26 mouse cellular contexts compared by ENCODE assay signal in genomic region chr2:152700725-152701124, GRCm38 (mm10). TPM values are rescaled to one million over a fixed set of nuclear protein-coding genes. Genes with fewer than 3 reads are reported as not detected.
DNase-seq lines count a peak whose midpoint lies in the region; ATAC-seq and TF ChIP-seq lines count a peak whose summit lies in the region.
"Had no signal": no experiment of that assay in that cellular context is flagged by ENCODE, and none has a peak within 500 bp of the region (broad histone marks: within the 10 kb centered on the region; RNA-seq: fewer than 3 reads in every experiment).

No protein-coding gene starts in this region.

- H3K27ac ChIP-seq in embryonic facial prominence, embryonic 10.5 days (replicated peaks) = no peak overlapping the region
- no peak overlapping the region for H3K27ac ChIP-seq in forebrain, embryonic 15.5 days (replicated peaks)
- H3K27ac ChIP-seq: embryonic facial prominence, embryonic 13.5 days; forebrain, embryonic 12.5 days; gastrocnemius, adult 2 months; hindbrain, embryonic 15.5 days; intestine, embryonic 15.5 days; limb, embryonic 13.5 days; liver, embryonic 13.5 days; midbrain, embryonic 13.5 days; neural tube, embryonic 12.5 days had no signal

- peak overlapping the region; percentile 50 for H3K4me3 ChIP-seq in E14TG2a.4 (replicated peaks; ENCODE audit: low read length)
- no peak overlapping the region for H3K4me3 ChIP-seq in embryonic facial prominence, embryonic 10.5 days
- H3K4me3 ChIP-seq in forebrain, embryonic 15.5 days = no peak overlapping the region
- H3K4me3 ChIP-seq: embryonic facial prominence, embryonic 13.5 days; erythroblast, embryonic 14.5 days; forebrain, embryonic 12.5 days; gastrocnemius, adult 2 months; hindbrain, embryonic 15.5 days; intestine, embryonic 15.5 days; limb, embryonic 13.5 days; liver, embryonic 13.5 days; midbrain, embryonic 13.5 days; neural tube, embryonic 12.5 days had no signal

- TF ChIP-seq CTCF in E14TG2a.4 (conservative IDR thresholded peaks at IDR 0.05; ENCODE audit: low read length) = no peak

- peaks cover 98% of the 10 kb centered on the region for H3K4me1 ChIP-seq in E14TG2a.4 (replicated peaks; ENCODE audit: low read depth, low read length)
- H3K4me1 ChIP-seq in embryonic facial prominence, embryonic 10.5 days = peaks cover 35% of the 10 kb centered on the region
- H3K4me1 ChIP-seq in forebrain, embryonic 15.5 days = peaks cover 7% of the 10 kb centered on the region; the same call in 1 of the 2 replicates

- DNase-seq in cerebellum, adult 11 months = peak; percentile 56
- peak; percentile 61 for DNase-seq in cerebellum, adult 8-10 months
- DNase-seq in cerebellum, postnatal 36 days = peak; percentile 52
- no peak for DNase-seq in embryonic facial prominence, embryonic 10.5 days (ENCODE audit: low spot score)
- no peak for DNase-seq in adrenal gland, adult 2 months
- DNase-seq: adrenal gland, adult 8-10 months; gastrocnemius, adult 2 months; kidney, adult 8-10 months; kidney, postnatal 10 days; liver, embryonic 13.5 days; lung, adult 2 months; lung, postnatal 14 days; right cerebral cortex, postnatal 25 days; thymus, postnatal 4 days had no signal

- no peak for ATAC-seq in cerebellum, adult (ENCODE audit: insufficient number of reproducible peaks, low FRiP score, low TSS enrichment)
- no peak for ATAC-seq in forebrain, embryonic 15.5 days (replicated peaks)
- ATAC-seq: midbrain, embryonic 13.5 days had no signal

- no peaks in the 10 kb centered on the region for H3K9me3 ChIP-seq in E14TG2a.4 (ENCODE audit: low read length)
- peaks cover 2% of the 10 kb centered on the region; the same call in 1 of the 2 replicates for H3K9me3 ChIP-seq in embryonic facial prominence, embryonic 10.5 days
- H3K9me3 ChIP-seq in forebrain, embryonic 15.5 days = no peaks in the 10 kb centered on the region
- H3K9me3 ChIP-seq: embryonic facial prominence, embryonic 13.5 days; forebrain, embryonic 12.5 days; hindbrain, embryonic 15.5 days; intestine, embryonic 15.5 days; limb, embryonic 13.5 days; liver, embryonic 13.5 days; midbrain, embryonic 13.5 days; neural tube, embryonic 12.5 days had no signal

- no peaks in the 10 kb centered on the region for H3K27me3 ChIP-seq in E14TG2a.4 (ENCODE audit: insufficient read depth, low read length)
- no peaks in the 10 kb centered on the region for H3K27me3 ChIP-seq in embryonic facial prominence, embryonic 10.5 days (replicated peaks; ENCODE audit: low read depth, poor library complexity, severe bottlenecking)
- no peaks in the 10 kb centered on the region for H3K27me3 ChIP-seq in forebrain, embryonic 15.5 days
- H3K27me3 ChIP-seq: embryonic facial prominence, embryonic 13.5 days; forebrain, embryonic 12.5 days; hindbrain, embryonic 15.5 days; intestine, embryonic 15.5 days; limb, embryonic 13.5 days; liver, embryonic 13.5 days; midbrain, embryonic 13.5 days; neural tube, embryonic 12.5 days had no signal

- H3K4me2 ChIP-seq in forebrain, embryonic 15.5 days (replicated peaks) = no peak overlapping the region
- H3K4me2 ChIP-seq: embryonic facial prominence, embryonic 13.5 days; forebrain, embryonic 12.5 days; hindbrain, embryonic 15.5 days; intestine, embryonic 15.5 days; limb, embryonic 13.5 days; liver, embryonic 13.5 days; midbrain, embryonic 13.5 days; neural tube, embryonic 12.5 days had no signal

- 90% methylated on average over 8 of the region's 8 CpGs for WGBS in embryonic facial prominence, embryonic 10.5 days
- WGBS in forebrain, embryonic 15.5 days = 92% methylated on average over 8 of the region's 8 CpGs

- no peak overlapping the region for H3K9ac ChIP-seq in forebrain, embryonic 15.5 days (replicated peaks)
- H3K9ac ChIP-seq: embryonic facial prominence, embryonic 13.5 days; forebrain, embryonic 12.5 days; hindbrain, embryonic 15.5 days; intestine, embryonic 15.5 days; limb, embryonic 13.5 days; liver, embryonic 13.5 days; midbrain, embryonic 13.5 days; neural tube, embryonic 12.5 days had no signal

- H3K36me3 ChIP-seq in E14TG2a.4 (ENCODE audit: insufficient read depth, low read length) = peaks cover 82% of the 10 kb centered on the region
- peaks cover 100% of the 10 kb centered on the region for H3K36me3 ChIP-seq in embryonic facial prominence, embryonic 10.5 days (replicated peaks)
- peaks cover 82% of the 10 kb centered on the region for H3K36me3 ChIP-seq in forebrain, embryonic 15.5 days

RNA-seq across cellular contexts. Expression of gene Mcts2, which starts 13.9 kb away (rescaled TPM):
- 37.6 and 40.2 TPM in 2 replicates for polyA plus RNA-seq in embryonic facial prominence, embryonic 10.5 days (2016; fragmentation: Nextera tagmentation; extraction: Ambion mirVana)
- 33.6 and 34.4 TPM in 2 replicates for polyA plus RNA-seq in forebrain, embryonic 15.5 days (2015; fragmentation: Nextera tagmentation; extraction: Ambion mirVana)
- 10 to 100 TPM; 26.7 to 32.9 TPM for total RNA-seq in adrenal gland, adult 2 months (2021)
- 1.9 and 2.3 TPM in 2 replicates for polyA plus RNA-seq in adrenal gland, adult 2 months (2012; rRNA removed)

RNA-seq across cellular contexts. Expression of gene H13, which starts 31.5 kb away (rescaled TPM):
- 102 and 110 TPM in 2 replicates for polyA plus RNA-seq in embryonic facial prominence, embryonic 10.5 days (2016; fragmentation: Nextera tagmentation; extraction: Ambion mirVana)
- 159 and 164 TPM in 2 replicates for polyA plus RNA-seq in forebrain, embryonic 15.5 days (2015; fragmentation: Nextera tagmentation; extraction: Ambion mirVana)
- 100 to 1,000 TPM; 164 to 202 TPM for total RNA-seq in adrenal gland, adult 2 months (2021)
- polyA plus RNA-seq in adrenal gland, adult 2 months (2012; rRNA removed) = 358 and 395 TPM in 2 replicates

RNA-seq across cellular contexts. Expression of gene Id1, which starts 35.3 kb away (rescaled TPM):
- polyA plus RNA-seq in embryonic facial prominence, embryonic 10.5 days (2016; fragmentation: Nextera tagmentation; extraction: Ambion mirVana) = 161 and 182 TPM in 2 replicates
- 26.3 and 32.0 TPM in 2 replicates for polyA plus RNA-seq in forebrain, embryonic 15.5 days (2015; fragmentation: Nextera tagmentation; extraction: Ambion mirVana)
- total RNA-seq in adrenal gland, adult 2 months (2021) = 10 to 100 TPM; 41.5 to 67.3 TPM
- polyA plus RNA-seq in adrenal gland, adult 2 months (2012; rRNA removed) = 186 and 275 TPM in 2 replicates

RNA-seq across cellular contexts. Expression of gene Cox4i2, which starts 53.2 kb away (rescaled TPM):
- 9.9 and 10.1 TPM in 2 replicates for polyA plus RNA-seq in embryonic facial prominence, embryonic 10.5 days (2016; fragmentation: Nextera tagmentation; extraction: Ambion mirVana)
- 4.3 and 4.4 TPM in 2 replicates for polyA plus RNA-seq in forebrain, embryonic 15.5 days (2015; fragmentation: Nextera tagmentation; extraction: Ambion mirVana)
- total RNA-seq in adrenal gland, adult 2 months (2021) = 1 to 10 TPM; 1.4 to 3.4 TPM
- polyA plus RNA-seq in adrenal gland, adult 2 months (2012; rRNA removed) = 3.9 and 4.4 TPM in 2 replicates
- total RNA-seq: hematopoietic stem cell, adult 5-6 weeks had no signal
- polyA plus RNA-seq: erythroblast, embryonic 14.5 days had no signal

Comparison
In these comparisons a context has a peak if more than half of its experiments do, and no peak if none do; other contexts are left out.
1. DNase-seq: peak in cerebellum, adult 11 months (single experiment), cerebellum, adult 8-10 months (single experiment) and cerebellum, postnatal 36 days (2 of 2); none in embryonic facial prominence, embryonic 10.5 days (single experiment) and adrenal gland, adult 2 months (single experiment).
2. RNA of gene Mcts2, which starts 13.9 kb away (polyA plus RNA-seq): 37.6 to 40.2 TPM in embryonic facial prominence, embryonic 10.5 days and 33.6 to 34.4 TPM in forebrain, embryonic 15.5 days; 1.9 to 2.3 TPM in adrenal gland, adult 2 months; every median in the first group is over 10 times any median in the second.